Mouse (Mus musculus): ENCODE data around the gene Tsen34.
"Not testable (repeated sequence)": the region's sequence is repeated elsewhere in the genome, so short reads cannot be mapped to it uniquely, and the experiment has no call there.

Tsen34 gene

GRCm38 (mm10) chr7:3685400-3686187 is 7.1 kb upstream of the Tsen34 start:
- DNase-seq (ENCODE audit: low spot score in 2 of 2) = no peak

- peak in 1 of 2 experiments; percentile 16 for DNase-seq (ENCODE audit: low spot score in 2 of 2)
Observed at GRCm38 (mm10) chr7:3691919-3692318, 744 bp upstream of the Tsen34 start.

DNA sequence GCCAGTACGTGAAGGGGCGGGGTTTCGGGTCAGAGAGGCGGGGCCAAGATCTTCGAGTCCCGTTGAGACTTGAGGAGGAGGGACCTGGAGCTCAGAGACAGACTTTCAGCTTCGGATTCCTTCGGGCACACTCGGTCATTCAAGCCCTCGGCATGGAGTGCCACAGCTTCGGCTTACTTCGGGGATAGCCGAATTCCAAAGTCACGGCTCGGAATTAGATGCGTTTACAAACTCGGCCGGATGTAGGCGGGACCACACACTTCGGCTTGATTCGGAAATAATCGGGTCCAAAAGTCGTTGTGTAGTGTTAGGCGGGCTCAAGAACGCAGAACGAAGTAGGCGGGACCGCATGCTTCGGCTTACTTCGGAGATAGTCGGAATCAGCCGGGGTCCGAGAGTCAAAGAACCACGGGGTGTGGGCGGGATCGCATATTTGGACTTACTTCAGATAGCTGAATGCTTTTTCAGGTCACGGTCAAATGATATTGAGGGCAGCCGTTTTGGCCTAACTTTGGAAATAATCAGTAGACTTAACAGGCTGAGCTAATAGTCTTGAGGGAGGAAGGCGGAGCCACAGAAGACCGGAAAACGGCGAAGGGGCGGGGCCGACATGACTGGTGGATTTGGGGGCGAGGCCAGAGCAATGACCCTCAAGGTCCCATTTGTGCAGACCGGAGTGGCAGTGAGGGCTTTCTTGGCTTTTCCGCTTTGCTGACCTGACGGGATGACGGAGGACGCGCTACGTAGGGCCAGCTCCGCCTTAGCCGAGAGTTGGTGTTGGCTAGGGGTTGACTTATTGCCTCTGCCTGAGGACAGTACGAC is 535 bp downstream of the Tsen34 start, which contains the start of gene Mboat7:
Gene Mboat7 (minus strand): TSS at position 537 of the 822 bp plus-strand sequence.
- peak; percentile 98 for DNase-seq (ENCODE audit: low spot score in 2 of 2)

- DNase-seq (ENCODE audit: low spot score in 2 of 2) = no peak
Observed at GRCm38 (mm10) chr7:3693809-3694075, 1.1 kb downstream of the Tsen34 start.

DNA sequence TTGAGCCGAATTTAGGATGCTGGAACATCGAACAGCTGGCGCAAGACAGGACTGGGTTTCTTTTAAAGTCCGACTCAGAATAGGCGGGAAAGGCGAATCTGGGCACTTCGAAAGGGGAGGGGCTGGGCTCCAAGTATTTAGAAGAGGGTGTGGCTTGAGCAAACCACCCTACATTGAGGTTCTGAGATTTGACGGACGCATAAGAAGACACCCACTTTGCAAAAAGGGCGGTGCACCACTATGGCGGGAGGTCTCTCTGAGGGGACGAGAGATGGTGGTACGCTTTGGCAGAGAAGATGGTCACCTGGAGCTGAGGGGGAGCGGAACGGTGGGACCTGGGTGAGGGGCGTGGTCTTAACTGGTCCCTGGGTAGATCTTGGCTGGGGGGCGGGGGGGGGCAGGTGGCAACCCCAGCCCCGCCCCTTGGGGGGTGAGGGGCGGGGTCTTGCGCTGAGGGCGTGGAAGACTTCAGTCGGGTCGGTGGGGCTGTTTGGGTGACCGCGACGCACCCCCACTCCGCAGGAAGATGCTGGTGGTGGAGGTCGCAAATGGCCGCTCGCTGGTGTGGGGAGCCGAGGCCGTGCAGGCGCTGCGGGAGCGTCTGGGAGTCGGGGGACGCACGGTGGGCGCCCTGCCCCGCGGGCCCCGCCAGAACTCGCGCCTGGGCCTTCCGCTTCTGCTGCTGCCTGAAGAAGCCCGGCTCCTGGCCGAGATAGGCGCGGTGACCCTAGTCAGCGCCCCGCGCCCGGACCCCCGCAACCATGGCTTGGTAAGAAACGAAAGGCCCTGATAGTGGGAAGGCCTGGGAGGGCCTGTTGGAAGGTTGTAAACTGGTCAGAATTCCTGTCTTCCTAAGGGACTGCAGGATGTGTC is 1.6 kb downstream of the Tsen34 start:
- peak; percentile 30 to 45 for DNase-seq (ENCODE audit: low spot score in 2 of 2)

DNA sequence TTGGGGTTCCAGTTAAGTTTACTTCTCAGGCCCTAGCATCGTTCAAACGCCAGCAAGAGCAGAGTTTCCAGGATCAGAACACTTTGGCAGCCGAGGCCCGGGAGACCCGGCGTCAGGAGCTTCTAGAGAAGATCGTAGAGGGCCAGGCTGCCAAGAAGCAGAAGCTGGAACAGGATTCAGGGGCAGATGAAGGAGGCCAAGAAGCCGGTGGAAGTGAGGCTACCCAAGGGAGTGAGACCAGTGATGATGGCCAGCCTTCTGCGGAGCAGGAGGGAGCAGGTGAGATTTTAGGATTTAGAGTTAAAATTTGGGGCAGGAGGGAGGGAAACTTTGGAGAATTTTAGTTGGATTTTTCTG is 2.3 kb downstream of the Tsen34 start:
- not testable (repeated sequence) for DNase-seq (ENCODE audit: low spot score in 2 of 2)

- DNase-seq (ENCODE audit: low spot score in 2 of 2) = no peak
Observed at GRCm38 (mm10) chr7:3698471-3698870, 5.8 kb downstream of the Tsen34 start.

GRCm38 (mm10) chr7:3703148-3703878 is 10.7 kb downstream of the Tsen34 start:
- DNase-seq (ENCODE audit: low spot score in 2 of 2) = no peak

DNA sequence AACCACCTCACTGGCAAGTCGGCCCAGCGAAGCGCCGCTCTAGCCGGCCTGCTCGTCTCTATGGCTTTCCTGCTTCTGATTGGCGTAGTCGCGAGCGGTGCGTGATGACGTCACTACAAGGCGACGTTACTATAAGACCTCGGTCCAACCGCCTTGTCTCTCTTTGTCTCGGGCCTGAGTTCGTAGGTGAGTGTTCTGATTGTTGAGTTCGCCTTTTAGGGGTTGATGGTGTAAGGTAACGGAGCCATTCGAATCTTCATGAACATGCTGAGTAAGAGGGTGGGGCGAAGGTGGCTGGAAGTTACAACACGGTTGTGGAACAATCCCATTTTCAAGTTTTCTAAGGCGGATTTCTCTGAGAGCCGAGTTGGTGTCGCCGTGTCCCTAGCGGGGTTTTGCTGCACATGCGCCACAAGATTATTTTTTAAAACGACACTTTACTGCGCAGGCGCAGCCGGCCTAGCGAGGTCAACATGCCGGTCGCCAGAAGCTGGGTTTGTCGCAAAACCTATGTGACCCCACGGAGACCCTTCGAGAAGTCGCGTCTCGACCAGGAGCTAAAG is 11.3 kb downstream of the Tsen34 start, which contains the start of gene Rps9:
Gene Rps9 (plus strand): TSS at position 115 of the 563 bp plus-strand sequence.
- peak; percentile 98 to 99 for DNase-seq (ENCODE audit: low spot score in 2 of 2)

DNA sequence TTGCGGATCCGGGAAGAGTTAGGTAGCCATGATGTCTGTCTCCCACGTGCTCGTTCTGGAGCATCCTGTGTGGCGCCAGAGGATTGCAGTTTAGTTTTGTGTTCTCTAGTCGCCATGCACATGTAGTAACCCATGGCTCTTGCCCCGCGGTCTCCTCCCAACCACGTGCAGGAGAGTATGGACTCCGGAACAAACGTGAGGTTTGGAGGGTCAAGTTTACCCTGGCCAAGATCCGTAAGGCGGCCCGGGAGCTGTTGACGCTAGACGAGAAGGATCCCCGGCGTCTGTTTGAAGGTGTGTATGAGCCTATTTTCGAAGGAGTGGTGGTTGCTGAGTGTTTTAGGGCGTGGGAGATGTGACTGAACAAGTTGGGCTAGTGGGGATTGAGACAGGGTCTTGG is 11.8 kb downstream of the Tsen34 start:
- no peak for DNase-seq (ENCODE audit: low spot score in 2 of 2)

DNA sequence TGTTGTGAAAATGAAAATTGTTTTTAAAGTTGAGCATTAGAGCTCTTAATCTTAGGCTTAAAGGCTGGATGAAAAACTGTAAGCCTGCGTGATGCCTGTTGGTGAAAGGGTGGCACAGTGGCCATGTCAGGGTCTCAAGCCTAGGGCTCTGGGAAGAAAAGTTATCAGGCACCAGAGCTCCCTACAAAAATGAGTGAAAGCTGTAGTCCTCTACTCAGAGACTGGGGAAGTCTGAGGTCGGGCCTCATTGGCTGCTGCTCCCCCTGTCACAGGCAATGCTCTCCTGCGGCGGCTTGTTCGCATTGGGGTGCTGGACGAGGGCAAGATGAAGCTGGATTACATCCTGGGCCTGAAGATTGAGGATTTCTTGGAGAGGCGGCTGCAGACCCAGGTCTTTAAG is 12.8 kb downstream of the Tsen34 start:
- not testable (repeated sequence) for DNase-seq (ENCODE audit: low spot score in 2 of 2)

DNA sequence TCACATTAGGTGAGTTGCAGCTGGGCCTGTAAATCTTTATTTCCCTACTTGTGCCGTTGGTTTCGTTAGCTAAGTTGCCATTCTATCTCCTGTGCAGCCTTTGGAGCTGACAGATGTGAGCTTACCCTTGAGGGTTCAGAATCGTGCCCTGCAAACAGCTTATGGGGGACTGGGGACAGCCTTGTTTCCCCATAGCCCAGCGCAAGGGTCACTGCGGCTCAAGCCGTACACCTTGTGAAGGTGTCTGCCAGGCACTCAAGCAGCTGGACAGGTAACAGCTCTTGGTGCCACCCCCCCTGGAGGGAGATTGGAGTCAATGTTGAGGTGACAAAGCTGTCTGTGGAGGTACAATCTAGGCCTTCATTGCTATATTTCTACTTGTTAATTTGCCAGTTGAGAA is 13.2 kb downstream of the Tsen34 start:
- DNase-seq (ENCODE audit: low spot score in 2 of 2) = no peak

GRCm38 (mm10) chr7:3706343-3706934 is 13.8 kb downstream of the Tsen34 start:
- no peak for DNase-seq (ENCODE audit: low spot score in 2 of 2)

- DNase-seq (ENCODE audit: low spot score in 2 of 2) = no peak
Observed at GRCm38 (mm10) chr7:3707027-3707426, 14.4 kb downstream of the Tsen34 start.

DNA sequence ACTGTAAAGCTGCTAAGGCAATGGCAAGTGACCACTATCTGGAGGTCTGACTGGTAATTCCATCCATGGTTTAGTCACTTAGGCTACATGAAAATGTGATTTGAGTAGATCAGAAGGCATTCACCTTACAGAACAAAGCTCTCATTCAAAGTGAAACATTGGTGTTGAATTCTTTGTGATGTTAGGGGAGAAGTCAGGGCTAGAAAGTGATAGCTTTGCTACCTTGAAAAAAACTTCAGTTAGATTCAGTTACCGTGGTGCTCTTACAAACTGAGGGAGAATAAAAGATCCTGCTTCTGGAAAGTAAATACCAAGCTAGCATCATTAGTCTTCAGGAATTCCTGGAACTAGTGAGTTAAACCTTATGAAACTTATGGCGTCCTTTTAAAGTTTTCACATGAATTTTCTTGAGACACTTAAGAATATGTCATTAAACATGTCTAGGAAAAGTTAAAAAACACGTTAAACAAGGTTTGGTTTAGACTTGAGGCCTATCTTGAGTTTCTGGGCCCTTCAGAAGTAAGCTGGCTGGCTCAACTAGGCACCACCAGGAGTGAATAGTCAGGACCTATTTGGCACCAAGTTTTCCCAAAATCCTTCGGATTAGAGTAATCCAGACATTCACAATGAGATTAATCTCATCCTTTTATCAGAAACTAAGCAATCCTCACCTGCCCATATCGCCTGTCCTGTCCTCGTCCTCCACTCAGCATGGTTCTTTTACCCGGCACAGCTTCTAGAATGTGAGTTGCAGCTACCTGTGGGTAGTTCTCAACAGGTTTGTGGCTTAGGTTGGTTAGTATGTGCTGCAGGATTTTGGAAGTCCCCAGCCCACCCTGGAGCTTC is 15.1 kb downstream of the Tsen34 start:
- no peak for DNase-seq (ENCODE audit: low spot score in 2 of 2)

GRCm38 (mm10) chr7:3708447-3708980 is 15.9 kb downstream of the Tsen34 start:
- DNase-seq (ENCODE audit: low spot score in 2 of 2) = not testable (repeated sequence)

DNA sequence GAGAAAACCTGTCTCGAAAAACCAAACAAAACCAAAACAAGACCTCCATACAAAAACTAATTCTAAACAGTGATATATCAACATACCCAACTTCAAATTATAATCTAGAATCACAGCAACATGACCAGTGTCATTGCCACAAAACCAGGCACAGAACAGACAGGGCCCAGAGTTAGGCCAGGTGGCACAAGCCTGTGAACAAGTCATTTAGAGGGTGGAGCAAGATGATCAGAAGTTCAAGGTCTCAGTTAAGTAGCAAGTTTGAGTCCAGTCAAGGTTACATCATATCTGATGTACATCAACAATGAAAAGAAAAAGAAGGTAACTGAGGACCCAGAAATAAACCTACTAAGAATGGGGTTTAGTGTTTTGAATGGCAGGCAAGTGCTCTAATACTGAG is 16.3 kb downstream of the Tsen34 start:
- no peak for DNase-seq (ENCODE audit: low spot score in 2 of 2)

DNA sequence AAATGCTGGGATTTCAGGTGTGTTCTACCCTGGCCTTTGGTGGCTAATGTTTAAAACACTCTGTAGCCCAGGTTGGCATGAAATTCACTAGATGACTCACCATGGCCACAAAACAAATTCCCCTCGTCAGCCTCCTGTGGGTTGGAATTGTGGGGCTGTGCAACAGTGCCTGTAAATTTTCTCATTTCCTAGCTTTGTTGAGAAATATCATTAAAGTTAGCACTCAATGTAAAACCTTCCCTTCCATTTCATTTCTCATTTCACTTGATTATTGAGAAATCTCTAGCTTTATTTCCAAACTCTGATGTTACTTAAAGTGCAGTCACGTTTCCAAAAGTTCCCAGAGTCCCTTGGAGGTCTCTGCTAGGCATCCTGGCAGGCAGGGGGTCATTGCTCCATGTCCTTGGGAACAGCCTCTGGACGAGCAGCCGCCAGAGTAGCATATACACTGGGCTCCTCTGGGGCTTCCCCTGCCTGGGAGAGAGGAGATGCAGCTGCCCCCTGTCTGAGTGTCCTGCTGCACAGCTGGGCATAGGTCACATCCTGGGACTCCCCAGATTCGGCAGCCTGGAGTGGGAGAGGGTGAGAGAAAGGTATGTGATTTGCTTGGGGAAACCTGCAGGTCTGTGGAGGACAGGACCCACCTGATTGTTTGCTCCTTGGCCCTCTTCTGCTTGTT is 19.7 kb downstream of the Tsen34 start:
- no peak for DNase-seq (ENCODE audit: low spot score in 2 of 2)

DNA sequence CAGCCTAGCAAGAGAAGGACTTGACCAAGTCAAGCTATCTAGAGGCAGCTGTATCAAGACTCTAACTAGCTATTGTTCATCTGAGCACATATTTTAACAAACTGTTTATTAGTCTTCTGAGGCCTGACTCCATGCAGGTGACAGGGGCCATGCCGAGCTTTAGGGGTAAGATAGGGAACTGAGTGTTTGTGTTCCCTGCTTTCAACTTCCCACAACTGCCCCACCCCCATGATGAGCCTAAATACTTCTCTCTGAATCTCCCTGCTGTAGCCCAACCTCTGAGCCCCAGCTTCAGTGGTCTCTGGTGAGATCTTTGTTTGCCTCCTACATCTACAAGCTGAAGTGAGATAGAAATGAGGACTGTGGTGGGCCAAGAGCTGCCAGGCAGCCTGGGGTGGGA is 22.6 kb downstream of the Tsen34 start:
- no peak for DNase-seq (ENCODE audit: low spot score in 2 of 2)
